Mouse (Mus musculus): ENCODE results near the gene Csn1s2a. TPM values are rescaled to one million over a fixed set of nuclear protein-coding genes. Genes with fewer than 3 reads are reported as not detected.

Gene Csn1s2a
- not detected in 2 replicates for polyA plus RNA-seq (2015; fragmentation: Nextera tagmentation; extraction: Ambion mirVana)

GRCm38 (mm10) chr5:87774267-87774666, at the start of gene Csn1s2a:
Gene Csn1s2a (plus strand): TSS chr5:87774567.

GRCm38 (mm10) chr5:87807782-87808181, 33.4 kb downstream of the Csn1s2a start, which contains the start of gene Csn1s2b:
Gene Csn1s2b (plus strand): TSS chr5:87808082.

GRCm38 (mm10) chr5:87825386-87825785, 51.0 kb downstream of the Csn1s2a start, which contains the start of gene Prr27:
Gene Prr27 (plus strand): TSS chr5:87825686.

Other genes with a start within 250 kb of the Csn1s2a start
- gene Sult1b1, start 236.4 kb upstream of the Csn1s2a start, polyA plus RNA-seq (2015; fragmentation: Nextera tagmentation; extraction: Ambion mirVana): not detected in 2 replicates
- not detected in 2 replicates for gene Sult1d1, start 205.5 kb upstream of the Csn1s2a start, polyA plus RNA-seq (2015; fragmentation: Nextera tagmentation; extraction: Ambion mirVana)
- gene Sult1e1, start 183.0 kb upstream of the Csn1s2a start, polyA plus RNA-seq (2015; fragmentation: Nextera tagmentation; extraction: Ambion mirVana): not detected in 2 replicates
- gene Csn1s1, start 108.4 kb upstream of the Csn1s2a start, polyA plus RNA-seq (2015; fragmentation: Nextera tagmentation; extraction: Ambion mirVana): not detected in 2 replicates
- gene Csn2, start 74.9 kb upstream of the Csn1s2a start, polyA plus RNA-seq (2015; fragmentation: Nextera tagmentation; extraction: Ambion mirVana): 0.14 TPM in 1 of 2 replicates, not detected in the other
- gene Csn1s2b, start 33.5 kb downstream of the Csn1s2a start, polyA plus RNA-seq (2015; fragmentation: Nextera tagmentation; extraction: Ambion mirVana): not detected in 2 replicates
- gene Prr27, start 51.1 kb downstream of the Csn1s2a start, polyA plus RNA-seq (2015; fragmentation: Nextera tagmentation; extraction: Ambion mirVana): not detected in 2 replicates
- not detected in 2 replicates for gene Odam, start 110.5 kb downstream of the Csn1s2a start, polyA plus RNA-seq (2015; fragmentation: Nextera tagmentation; extraction: Ambion mirVana)
- gene Csn3, start 151.0 kb downstream of the Csn1s2a start, polyA plus RNA-seq (2015; fragmentation: Nextera tagmentation; extraction: Ambion mirVana): 0.22 and 0.24 TPM in 2 replicates
- not detected in 2 replicates for gene 2310003L06Rik, start 194.9 kb downstream of the Csn1s2a start, polyA plus RNA-seq (2015; fragmentation: Nextera tagmentation; extraction: Ambion mirVana)
- not detected in 2 replicates for gene Gm28434, start 194.9 kb downstream of the Csn1s2a start, polyA plus RNA-seq (2015; fragmentation: Nextera tagmentation; extraction: Ambion mirVana)
- not detected in 2 replicates for gene Cabs1, start 204.9 kb downstream of the Csn1s2a start, polyA plus RNA-seq (2015; fragmentation: Nextera tagmentation; extraction: Ambion mirVana)
- gene Smr3a, start 228.0 kb downstream of the Csn1s2a start, polyA plus RNA-seq (2015; fragmentation: Nextera tagmentation; extraction: Ambion mirVana): not detected in 2 replicates